In genomic region chr10:5309961-5310713, GRCm38 (mm10) we compare ENCODE assay signal across 8 mouse cellular contexts.
DNase-seq lines count a peak whose midpoint lies in the region; ATAC-seq and TF ChIP-seq lines count a peak whose summit lies in the region.

No protein-coding gene starts in this region.

- H3K4me3 ChIP-seq in intestine, embryonic 14.5 days (ENCODE audit: low read depth, low read length): no peak overlapping the region
- no peak overlapping the region for H3K4me3 ChIP-seq in intestine, postnatal 0 days (ENCODE audit: low read depth, low read length)
- no peak overlapping the region for H3K4me3 ChIP-seq in midbrain, embryonic 15.5 days

- no peaks in the 10 kb centered on the region for H3K9me3 ChIP-seq in intestine, embryonic 14.5 days (ENCODE audit: control insufficient read depth, low read length)
- no peaks in the 10 kb centered on the region for H3K9me3 ChIP-seq in intestine, postnatal 0 days (ENCODE audit: control insufficient read depth)
- H3K9me3 ChIP-seq in midbrain, embryonic 15.5 days: no peaks in the 10 kb centered on the region

- 20% methylated on average over 4 of the region's 4 CpGs for WGBS in intestine, embryonic 14.5 days
- 37% methylated on average over 4 of the region's 4 CpGs for WGBS in intestine, postnatal 0 days
- WGBS in midbrain, embryonic 15.5 days: 6% methylated on average over 4 of the region's 4 CpGs

- no peaks in the 10 kb centered on the region for H3K36me3 ChIP-seq in intestine, embryonic 14.5 days (ENCODE audit: control insufficient read depth, insufficient read depth, low read length)
- H3K36me3 ChIP-seq in intestine, postnatal 0 days (ENCODE audit: control insufficient read depth, insufficient read depth): no peaks in the 10 kb centered on the region
- H3K36me3 ChIP-seq in midbrain, embryonic 15.5 days (replicated peaks): no peaks in the 10 kb centered on the region

- H3K4me2 ChIP-seq in intestine, embryonic 14.5 days (ENCODE audit: low read length): no peak overlapping the region
- H3K4me2 ChIP-seq in intestine, postnatal 0 days (replicated peaks; ENCODE audit: low read depth): no peak overlapping the region
- H3K4me2 ChIP-seq in midbrain, embryonic 15.5 days: no peak overlapping the region

- H3K4me1 ChIP-seq in intestine, embryonic 14.5 days (replicated peaks; ENCODE audit: control insufficient read depth, insufficient read depth, low read length): 0 out of 2 replicates have a peak, but pooled peaks cover 5% of the 10 kb centered on the region
- H3K4me1 ChIP-seq in intestine, postnatal 0 days (replicated peaks; ENCODE audit: control insufficient read depth, insufficient read depth, low read length): no peaks in the 10 kb centered on the region
- H3K4me1 ChIP-seq in midbrain, embryonic 15.5 days: peaks cover 11% of the 10 kb centered on the region

- TF ChIP-seq CTCF in intestine, postnatal 0 days (IDR thresholded peaks at IDR 0.05; ENCODE audit: low read depth): no peak

- peak overlapping the region; percentile 87 for H3K27ac ChIP-seq in intestine, embryonic 14.5 days (ENCODE audit: low read depth)
- H3K27ac ChIP-seq in intestine, postnatal 0 days (ENCODE audit: low read depth, low read length): no peak overlapping the region
- H3K27ac ChIP-seq in midbrain, embryonic 15.5 days: no peak overlapping the region

- no peak for DNase-seq in intestine, embryonic 14.5 days (ENCODE audit: low spot score)
- peak; percentile 27 for DNase-seq in embryo, embryonic 10 days (ENCODE audit: low spot score)
- DNase-seq in heart, postnatal 4 days: peak; percentile 39
- no peak for DNase-seq in spleen, postnatal 36 days (ENCODE audit: low spot score in 2 of 2)
- no peak for DNase-seq in ovary, postnatal 14 days (ENCODE audit: low spot score)

- peak; percentile 68 for ATAC-seq in intestine, embryonic 14.5 days (replicated peaks; ENCODE audit: low FRiP score, low TSS enrichment, low read depth)
- no peak for ATAC-seq in intestine, postnatal 0 days
- ATAC-seq in midbrain, embryonic 15.5 days (replicated peaks): peak; percentile 81
- no peak for ATAC-seq in activated CD4-positive, CD25-positive, alpha-beta regulatory T cell, adult 4 months

- no peaks in the 10 kb centered on the region for H3K27me3 ChIP-seq in intestine, embryonic 14.5 days (replicated peaks; ENCODE audit: control insufficient read depth, insufficient read depth, low read length)
- no peaks in the 10 kb centered on the region for H3K27me3 ChIP-seq in intestine, postnatal 0 days (replicated peaks; ENCODE audit: control insufficient read depth, insufficient read depth, low read length)
- H3K27me3 ChIP-seq in midbrain, embryonic 15.5 days (replicated peaks): no peaks in the 10 kb centered on the region

- H3K9ac ChIP-seq in intestine, embryonic 14.5 days (ENCODE audit: low read length): no peak overlapping the region
- H3K9ac ChIP-seq in intestine, postnatal 0 days (ENCODE audit: low read depth, low read length): no peak overlapping the region
- H3K9ac ChIP-seq in midbrain, embryonic 15.5 days: no peak overlapping the region

Comparison
In these comparisons a context has a peak if more than half of its experiments do, and no peak if none do; other contexts are left out.
1. ATAC-seq: peak in intestine, embryonic 14.5 days (single experiment) and midbrain, embryonic 15.5 days (single experiment); none in intestine, postnatal 0 days (single experiment) and activated CD4-positive, CD25-positive, alpha-beta regulatory T cell, adult 4 months (single experiment).
2. DNase-seq: peak in embryo, embryonic 10 days (single experiment) and heart, postnatal 4 days (single experiment); none in intestine, embryonic 14.5 days (single experiment), spleen, postnatal 36 days (0 of 2) and ovary, postnatal 14 days (single experiment).